Mouse (Mus musculus) embryonic facial prominence, embryonic 13.5 days (tissue): Measurements from ENCODE around the gene Cbx3. TPM values are rescaled to one million over a fixed set of nuclear protein-coding genes. Genes with fewer than 3 reads are reported as not detected.

Source experiments
- ATAC-seq: fragments of 200-750 bp; cut with Nextera tagmentation; 2 replicates; pipeline ENCODE4 v1.8.0; 2017; ENCODE audit warnings: low read depth; ENCODE audit not compliant: insufficient number of reproducible peaks, insufficient read depth, low FRiP score, low TSS enrichment
- H3K27ac ChIP-seq: fragments of 300-500 bp; sonication (generic); 2 replicates; pipeline ENCODE4 v1.5.1; 2015; ENCODE audit warnings: moderate library complexity, mild to moderate bottlenecking, inconsistent platforms
- H3K27me3 ChIP-seq: fragments of 300-500 bp; sonication (generic); 2 replicates; pipeline ENCODE4 v1.6.1; 2015; ENCODE audit warnings: mild to moderate bottlenecking, inconsistent platforms
- H3K36me3 ChIP-seq: fragments of 300-500 bp; sonication (generic); 2 replicates; pipeline ENCODE4 v1.6.1; 2015; ENCODE audit warnings: mild to moderate bottlenecking, inconsistent platforms
- H3K4me1 ChIP-seq: fragments of 300-500 bp; sonication (generic); 2 replicates; pipeline ENCODE4 v1.6.1; 2015; ENCODE audit warnings: inconsistent platforms
- H3K4me2 ChIP-seq: fragments of 300-500 bp; sonication (generic); 2 replicates; pipeline ENCODE4 v1.6.1; 2015; ENCODE audit warnings: moderate library complexity, mild to moderate bottlenecking, inconsistent platforms
- H3K4me3 ChIP-seq: fragments of 300-500 bp; sonication (generic); 2 replicates; pipeline ENCODE4 v1.5.1; 2015; ENCODE audit warnings: mild to moderate bottlenecking, inconsistent platforms
- H3K9ac ChIP-seq: fragments of 300-500 bp; sonication (generic); 2 replicates; pipeline ENCODE4 v1.6.1; 2015; ENCODE audit warnings: mild to moderate bottlenecking, inconsistent platforms
- H3K9me3 ChIP-seq: fragments of 300-500 bp; sonication (generic); 2 replicates; pipeline ENCODE4 v1.6.1; 2016; ENCODE audit warnings: inconsistent platforms
- WGBS: fragments of 180-500 bp; shearing (Covaris S2); methylation state at CpG from one replicate; pipeline ENCODE4 v1.1.7; 2015; ENCODE audit warnings: mixed read lengths; 5-methylcytosine and 5-hydroxymethylcytosine counted together
- polyA plus RNA-seq: library from polyadenylated mRNA; unstranded; fragments of >200 nt; fragmentation: Nextera tagmentation; extraction: Ambion mirVana; gene quantifications from 2 replicates; pipeline ENCODE4 v1.2.1, GENCODE M21; 2015

Gene Cbx3
- polyA plus RNA-seq, 1 experiment from 2014 or later, result 550 TPM

DNA sequence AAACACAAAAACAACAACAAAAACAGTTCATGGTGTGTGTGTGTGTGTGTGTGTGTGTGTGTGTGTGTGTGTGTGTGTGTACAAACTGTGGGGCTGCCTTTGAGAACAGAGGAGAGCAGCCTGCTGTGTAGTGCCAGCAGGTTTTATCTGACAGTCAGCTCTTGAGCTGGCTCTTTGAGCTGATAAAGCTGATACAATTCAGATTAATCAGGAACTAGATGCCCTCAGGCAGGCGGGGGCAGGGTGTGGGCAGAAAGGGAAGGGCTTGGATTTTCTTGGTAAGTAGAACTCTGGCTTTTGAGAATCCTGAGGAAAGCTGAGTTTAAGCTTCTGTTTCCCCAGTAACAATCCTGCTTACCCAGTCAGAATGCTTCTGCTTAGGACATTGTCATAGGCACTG lies 35.5 kb downstream of the Cbx3 start:
- Histone ChIP-seq H3K9me3 (no peaks in the 10 kb centered on the region), H3K36me3 (no peaks in the 10 kb centered on the region), H3K27ac (no peak overlapping the region), H3K9ac (no peak overlapping the region), H3K27me3 (no peaks in the 10 kb centered on the region), H3K4me1 (no peaks in the 10 kb centered on the region), H3K4me2 (no peak overlapping the region), H3K4me3 (no peak overlapping the region)
- ATAC-seq, result no peak
- WGBS, result 62% methylated on average over 1 of the region's 1 CpGs

GRCm38 (mm10) chr6:51507556-51507955 lies 37.4 kb downstream of the Cbx3 start:
- no peak overlapping the region for H3K9ac ChIP-seq
- no peaks in the 10 kb centered on the region for H3K4me1 ChIP-seq
- no peaks in the 10 kb centered on the region for H3K9me3 ChIP-seq
- no peak overlapping the region for H3K27ac ChIP-seq
- no peak for ATAC-seq
- WGBS, result 75% methylated on average over 2 of the region's 2 CpGs
- no peaks in the 10 kb centered on the region for H3K36me3 ChIP-seq
- H3K27me3 ChIP-seq, result no peaks in the 10 kb centered on the region
- H3K4me2 ChIP-seq, result no peak overlapping the region
- H3K4me3 ChIP-seq, result no peak overlapping the region

DNA sequence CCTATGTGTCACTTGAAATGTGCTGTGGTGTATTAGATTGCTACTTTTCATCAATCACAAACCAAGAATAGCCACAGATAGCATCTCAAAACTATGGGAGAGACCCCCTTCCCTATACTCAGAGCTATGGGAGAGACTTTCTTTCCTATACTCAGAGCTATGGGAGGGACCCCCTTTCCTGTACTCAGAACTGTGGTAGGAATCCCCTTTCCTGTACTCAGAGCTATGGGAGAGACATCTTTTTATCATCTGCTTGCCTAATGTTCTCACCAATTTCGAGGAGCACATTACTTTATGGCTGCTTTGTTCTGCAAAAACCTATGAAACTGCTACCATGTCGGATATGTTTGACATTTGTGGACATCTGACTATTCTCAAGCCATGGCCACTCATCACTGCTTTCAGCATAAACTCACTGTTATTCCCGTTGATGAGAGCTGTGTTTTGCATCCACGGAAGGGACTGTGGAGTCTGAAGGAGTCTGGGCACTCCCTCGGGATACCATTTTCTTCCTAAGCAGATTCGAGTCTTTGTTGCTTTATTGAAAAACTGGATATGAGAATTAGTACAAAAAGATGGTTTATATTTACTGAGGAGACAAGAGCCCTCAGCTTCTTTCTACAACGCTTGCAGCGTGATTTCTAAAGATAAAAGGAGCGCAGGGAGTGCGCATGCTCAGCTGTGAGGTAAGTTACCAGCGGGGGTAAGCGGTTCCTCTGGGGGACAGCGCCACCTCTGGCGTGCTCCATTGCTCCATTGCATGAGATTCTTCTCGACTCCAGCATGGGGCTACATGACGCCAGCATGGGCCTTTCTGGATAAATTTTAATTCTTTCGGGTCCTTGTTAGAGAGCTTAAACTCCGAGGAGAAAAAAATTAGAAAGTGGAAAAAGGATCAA lies 38.8 kb downstream of the Cbx3 start:
- Histone ChIP-seq H3K4me3 (peak overlapping the region; percentile 31), H3K4me2 (peak overlapping the region; percentile 56), H3K4me1 (no peaks in the 10 kb centered on the region), H3K9ac (peak overlapping the region; percentile 61), H3K9me3 (no peaks in the 10 kb centered on the region), H3K27ac (no peak overlapping the region), H3K36me3 (no peaks in the 10 kb centered on the region), H3K27me3 (no peaks in the 10 kb centered on the region)
- ATAC-seq, result no peak
- WGBS, result 25% methylated on average over 18 of the region's 18 CpGs

DNA sequence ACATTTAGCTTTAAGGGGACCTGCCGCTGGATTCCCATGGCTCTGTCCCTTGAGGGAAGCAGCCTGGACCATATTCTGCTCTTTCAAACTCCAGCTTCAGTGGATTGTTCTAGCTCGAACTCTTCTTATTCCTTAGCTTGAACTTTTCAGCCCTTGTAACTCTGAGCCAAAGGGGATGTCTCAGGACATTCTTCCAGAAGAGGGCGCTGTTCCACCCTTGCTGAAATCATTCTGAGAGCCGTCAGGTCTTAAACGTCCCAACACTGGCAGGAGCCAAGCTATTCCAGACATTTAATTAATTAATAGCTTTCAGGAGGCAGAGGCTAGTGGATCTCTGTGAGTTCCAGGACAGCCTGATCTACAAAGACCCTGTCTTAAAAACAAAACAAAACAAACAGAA lies 39.9 kb downstream of the Cbx3 start:
- 26% methylated on average over 5 of the region's 5 CpGs for WGBS
- H3K4me3 ChIP-seq, result no peak overlapping the region
- ATAC-seq, result no peak
- no peaks in the 10 kb centered on the region for H3K9me3 ChIP-seq
- H3K4me1 ChIP-seq, result no peaks in the 10 kb centered on the region
- no peak overlapping the region for H3K4me2 ChIP-seq
- no peaks in the 10 kb centered on the region for H3K36me3 ChIP-seq
- no peaks in the 10 kb centered on the region for H3K27me3 ChIP-seq
- H3K9ac ChIP-seq, result no peak overlapping the region
- H3K27ac ChIP-seq, result no peak overlapping the region

DNA sequence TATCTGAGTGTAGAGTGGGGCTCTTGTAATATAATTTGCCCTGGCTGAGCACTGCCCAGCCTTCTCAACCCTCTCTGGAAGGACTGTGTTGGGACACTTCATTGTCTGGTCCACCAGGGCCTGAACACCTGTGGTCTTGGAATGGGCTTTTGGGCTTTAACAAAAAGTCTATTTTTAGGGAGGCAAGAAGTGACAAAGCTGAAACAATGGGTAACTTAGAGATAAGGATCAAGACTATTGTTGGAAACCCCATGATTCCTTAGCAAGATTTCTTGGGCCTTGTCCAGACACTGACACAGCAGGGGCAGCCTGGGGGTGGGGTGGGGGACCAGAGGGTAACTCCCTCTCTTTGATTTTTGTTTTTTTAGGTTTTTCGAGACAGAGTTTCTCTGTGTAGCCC lies 40.8 kb downstream of the Cbx3 start:
- no peak for ATAC-seq
- no peak overlapping the region for H3K4me2 ChIP-seq
- H3K27me3 ChIP-seq, result no peaks in the 10 kb centered on the region
- H3K36me3 ChIP-seq, result no peaks in the 10 kb centered on the region
- no peaks in the 10 kb centered on the region for H3K9me3 ChIP-seq
- WGBS, result 48% methylated on average over 1 of the region's 1 CpGs
- no peak overlapping the region for H3K27ac ChIP-seq
- no peaks in the 10 kb centered on the region for H3K4me1 ChIP-seq
- no peak overlapping the region for H3K9ac ChIP-seq
- H3K4me3 ChIP-seq, result no peak overlapping the region

DNA sequence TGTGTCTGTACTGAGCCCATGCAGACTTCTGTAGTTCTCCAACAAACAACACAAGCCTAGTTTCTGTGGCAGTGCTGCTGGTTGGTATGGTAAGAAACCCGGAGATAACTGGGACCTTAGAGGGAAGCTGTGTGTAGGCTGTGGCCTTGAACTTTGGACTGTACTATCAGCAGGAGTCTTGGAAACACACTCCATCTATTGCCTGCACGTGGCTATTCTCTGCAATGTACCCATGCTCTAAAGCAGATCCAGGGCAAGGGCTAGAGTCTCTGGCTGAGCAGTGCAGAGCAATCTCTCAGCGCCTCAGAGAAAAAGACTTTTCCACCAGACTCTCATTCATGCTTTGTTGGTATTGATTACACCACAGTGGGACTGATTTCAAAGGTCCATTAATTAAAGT lies 43.6 kb downstream of the Cbx3 start:
- no peak for ATAC-seq
- Histone ChIP-seq H3K4me1 (no peaks in the 10 kb centered on the region), H3K4me3 (no peak overlapping the region), H3K4me2 (no peak overlapping the region), H3K9ac (no peak overlapping the region), H3K9me3 (peaks cover 5% of the 10 kb centered on the region; the same call in 1 of the 2 replicates), H3K27me3 (no peaks in the 10 kb centered on the region), H3K27ac (no peak overlapping the region), H3K36me3 (no peaks in the 10 kb centered on the region)
- 76% methylated on average over 3 of the region's 3 CpGs for WGBS

GRCm38 (mm10) chr6:51514860-51515259 lies 44.7 kb downstream of the Cbx3 start:
- Histone ChIP-seq H3K9ac (no peak overlapping the region), H3K27me3 (no peaks in the 10 kb centered on the region), H3K4me1 (no peaks in the 10 kb centered on the region), H3K4me2 (no peak overlapping the region), H3K36me3 (no peaks in the 10 kb centered on the region), H3K4me3 (no peak overlapping the region), H3K9me3 (peaks cover 5% of the 10 kb centered on the region; the same call in 1 of the 2 replicates), H3K27ac (no peak overlapping the region)
- no peak for ATAC-seq
- WGBS, result 86% methylated on average over 7 of the region's 7 CpGs

- Histone ChIP-seq H3K36me3 (no peaks in the 10 kb centered on the region), H3K4me2 (peak overlapping the region; percentile 84), H3K4me3 (peak overlapping the region; percentile 66), H3K4me1 (peaks cover 7% of the 10 kb centered on the region), H3K27ac (no peak overlapping the region), H3K9me3 (no peaks in the 10 kb centered on the region), H3K27me3 (no peaks in the 10 kb centered on the region), H3K9ac (peak overlapping the region; percentile 79)
- ATAC-seq, result no peak
- 23% methylated on average over 5 of the region's 5 CpGs for WGBS
Observed at GRCm38 (mm10) chr6:51523310-51523709, 53.1 kb downstream of the Cbx3 start.

DNA sequence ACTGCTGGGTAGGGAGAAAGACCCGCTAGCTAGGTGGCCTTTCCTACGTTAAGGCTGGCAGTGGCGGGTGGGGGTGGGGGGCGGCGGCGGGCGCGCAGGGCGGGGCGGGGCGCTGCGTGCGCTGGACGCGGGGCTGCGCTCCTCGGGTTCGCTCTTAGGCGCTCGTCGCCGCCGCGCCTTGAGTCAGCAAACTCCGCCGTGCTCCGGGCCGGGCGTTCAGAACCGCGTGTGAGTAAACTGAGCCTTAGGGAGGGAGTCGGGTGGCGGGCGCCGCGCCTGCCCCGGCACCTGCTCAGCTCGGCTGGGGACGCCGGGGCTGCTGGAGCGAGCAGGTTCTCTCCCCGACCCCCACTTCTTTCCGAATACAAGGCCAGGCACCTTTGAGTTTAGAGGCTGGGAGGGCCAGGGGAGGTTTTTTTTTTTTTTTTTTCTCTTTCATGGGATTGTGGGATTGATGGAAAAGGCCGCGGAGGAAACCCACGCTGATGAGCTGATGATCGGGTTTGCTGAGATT lies 53.7 kb downstream of the Cbx3 start, which contains the start of gene Snx10:
Gene Snx10, plus strand, starts transcription at position 95 of the 514 bp plus-strand sequence.
- no peaks in the 10 kb centered on the region for H3K36me3 ChIP-seq
- under 1% methylated on average over 47 of the region's 47 CpGs for WGBS
- peaks cover 7% of the 10 kb centered on the region for H3K4me1 ChIP-seq
- H3K4me3 ChIP-seq, result peak within 1 kb of the TSS; percentile 66
- ATAC-seq, result no peak
- no peaks in the 10 kb centered on the region for H3K27me3 ChIP-seq
- H3K4me2 ChIP-seq, result peak within 1 kb of the TSS; percentile 84
- peak within 1 kb of the TSS; percentile 7; the same call in 1 of the 2 replicates for H3K27ac ChIP-seq
- peak within 1 kb of the TSS; percentile 79 for H3K9ac ChIP-seq
- no peaks in the 10 kb centered on the region for H3K9me3 ChIP-seq

- H3K9ac ChIP-seq, result peak overlapping the region; percentile 79
- no peaks in the 10 kb centered on the region for H3K9me3 ChIP-seq
- no peaks in the 10 kb centered on the region for H3K27me3 ChIP-seq
- peak overlapping the region; percentile 7; the same call in 1 of the 2 replicates for H3K27ac ChIP-seq
- no peaks in the 10 kb centered on the region for H3K36me3 ChIP-seq
- peak overlapping the region; percentile 66 for H3K4me3 ChIP-seq
- 3% methylated on average over 20 of the region's 21 CpGs for WGBS
- peak overlapping the region; percentile 84 for H3K4me2 ChIP-seq
- H3K4me1 ChIP-seq, result peaks cover 7% of the 10 kb centered on the region
- no peak for ATAC-seq
Observed at GRCm38 (mm10) chr6:51524321-51524931, 54.3 kb downstream of the Cbx3 start.

DNA sequence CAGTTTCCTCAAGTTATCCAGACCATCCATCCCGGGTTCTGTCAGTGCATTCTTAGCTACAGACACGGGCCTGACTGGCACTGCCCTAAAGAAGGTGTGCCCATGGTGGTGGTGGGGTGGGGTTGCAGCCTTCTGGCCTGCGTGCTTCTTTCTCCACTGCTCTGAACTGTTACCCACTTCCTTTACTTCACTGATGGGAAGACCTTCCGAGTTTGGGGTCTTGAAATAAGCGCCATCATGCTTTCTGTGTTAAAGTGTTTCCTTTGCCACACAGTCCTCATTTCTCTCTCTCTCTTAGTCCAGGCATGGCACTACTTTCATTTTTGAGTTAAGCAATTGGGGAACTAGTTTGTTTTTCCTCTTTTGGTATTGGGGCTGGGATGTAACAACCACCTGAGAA lies 54.8 kb downstream of the Cbx3 start:
- Histone ChIP-seq H3K36me3 (no peaks in the 10 kb centered on the region), H3K9ac (0 out of 2 replicates have a peak overlapping the region, but pooled peaks have one; percentile 79), H3K4me2 (peak overlapping the region; percentile 84), H3K9me3 (no peaks in the 10 kb centered on the region), H3K27ac (no peak overlapping the region), H3K4me3 (peak overlapping the region; percentile 66), H3K4me1 (peaks cover 7% of the 10 kb centered on the region), H3K27me3 (no peaks in the 10 kb centered on the region)
- WGBS, result 45% methylated on average over 5 of the region's 5 CpGs
- ATAC-seq, result no peak
